Mouse (Mus musculus): Measurements from ENCODE around the gene Plekhd1.

DNA sequence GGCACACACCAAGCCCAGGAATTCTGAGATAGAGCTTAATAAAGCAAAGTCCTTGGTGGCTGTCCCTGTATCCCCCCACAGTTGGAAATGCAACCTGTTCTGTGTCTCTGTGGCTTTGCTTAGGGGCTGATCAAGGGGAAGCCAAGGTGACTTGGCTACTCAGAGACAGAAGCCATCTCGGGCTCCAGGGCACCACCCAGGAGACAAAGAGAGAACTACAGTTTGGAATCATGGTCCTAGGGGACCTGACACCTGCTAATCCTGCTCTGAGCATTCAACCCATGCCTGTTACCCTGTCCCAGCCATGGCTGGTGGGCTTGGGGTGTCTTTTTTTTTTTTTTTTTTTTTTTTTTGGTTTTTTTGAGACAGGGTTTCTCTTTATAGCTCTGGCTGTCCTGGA is 35.8 kb downstream of the Plekhd1 start:
- TF ChIP-seq CTCF (IDR thresholded peaks at IDR 0.05; ENCODE audit: low read depth) (no peak), EP300 (IDR thresholded peaks at IDR 0.05; ENCODE audit: low read depth) (no peak)

All from liver, embryonic 14.5 days (tissue).